Mouse (Mus musculus) brain, embryonic 14.5 days (tissue): ENCODE measurements around the gene Rasa3.

Source experiments
- CTCF ChIP-seq: fragments of 200-500 bp; IDR thresholded peaks from 2 replicates; pipeline ENCODE4 v1.5.1; 2012; ENCODE audit warnings: inconsistent platforms, mild to moderate bottlenecking, moderate library complexity, borderline replicate concordance; ENCODE audit not compliant: insufficient read depth, insufficient read length; ENCODE audit errors: extremely low read depth
- POLR2A ChIP-seq: fragments of 200-500 bp; IDR thresholded peaks from 2 replicates; pipeline ENCODE4 v1.6.1; 2012; ENCODE audit warnings: mild to moderate bottlenecking, inconsistent platforms, borderline replicate concordance; ENCODE audit not compliant: poor library complexity, insufficient read depth, insufficient read length, severe bottlenecking; ENCODE audit errors: extremely low read depth

GRCm38 (mm10) chr8:13696157-13696556 lies 18.8 kb upstream of the Rasa3 start:
- no peak for TF ChIP-seq CTCF
- no peak for TF ChIP-seq POLR2A
